Mouse (Mus musculus) embryonic fibroblast, embryonic 13.5 days (primary cell): ENCODE data around the gene Mamstr.
"Not testable (repeated sequence)": the region's sequence is repeated elsewhere in the genome, so short reads cannot be mapped to it uniquely, and the experiment has no call there.

ENCODE experiments used
- CTCF ChIP-seq: IDR thresholded peaks from 2 replicates; pipeline ENCODE4 v1.5.1; 2011; ENCODE audit warnings: mild to moderate bottlenecking, control low read depth, low read length, moderate library complexity, borderline replicate concordance; ENCODE audit not compliant: insufficient read depth
- POLR2A ChIP-seq: IDR thresholded peaks from 2 replicates; pipeline ENCODE4 v1.6.1; 2011; ENCODE audit warnings: low read depth, mild to moderate bottlenecking, control low read depth, low read length, moderate library complexity

DNA sequence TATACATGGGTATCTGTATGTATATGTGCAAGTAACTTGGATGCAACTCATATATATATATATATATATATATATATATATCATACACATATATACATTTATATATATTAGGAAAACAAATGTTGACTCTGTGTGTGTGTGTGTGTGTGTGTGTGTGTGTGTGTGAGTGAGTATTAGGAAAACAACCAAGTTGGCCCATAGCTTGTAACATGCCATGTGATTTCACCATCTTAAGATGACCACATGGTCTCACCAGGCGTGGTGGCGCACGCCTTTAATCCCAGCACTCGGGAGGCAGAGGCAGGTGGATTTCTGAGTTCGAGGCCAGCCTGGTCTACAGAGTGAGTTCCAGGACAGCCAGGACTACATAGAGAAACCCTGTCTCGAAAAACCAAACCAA is 21.9 kb downstream of the Mamstr start:
- not testable (repeated sequence) for TF ChIP-seq POLR2A, CTCF
